Mouse (Mus musculus): ENCODE measurements around the gene Eef1akmt2. TPM values are rescaled to one million over a fixed set of nuclear protein-coding genes. Genes with fewer than 3 reads are reported as not detected.
A peak's percentile ranks its signal among the peaks of the same experiment; 100 is the strongest.

The Eef1akmt2 gene
- polyA plus RNA-seq, 1 experiment from 2014 or later = 97.0 TPM

- no peak overlapping the region for H3K27ac ChIP-seq (ENCODE audit: low read length)
- no peaks in the 10 kb centered on the region for H3K4me1 ChIP-seq (replicated peaks; ENCODE audit: control insufficient read depth, insufficient read depth, low read length)
- H3K36me3 ChIP-seq (ENCODE audit: control insufficient read depth, insufficient read depth) = peaks cover 10% of the 10 kb centered on the region; the same call in 1 of the 2 replicates
- no peaks in the 10 kb centered on the region for H3K27me3 ChIP-seq (replicated peaks; ENCODE audit: control insufficient read depth, insufficient read depth, low read length)
- WGBS = 96% methylated on average over 3 of the region's 3 CpGs
- no peaks in the 10 kb centered on the region for H3K9me3 ChIP-seq (ENCODE audit: control insufficient read depth, low read length)
- H3K4me2 ChIP-seq (ENCODE audit: low read length) = no peak overlapping the region
- H3K4me3 ChIP-seq (replicated peaks; ENCODE audit: low read length) = no peak overlapping the region
- H3K9ac ChIP-seq (replicated peaks; ENCODE audit: low read depth, low read length) = no peak overlapping the region
- ATAC-seq = no peak
Observed at GRCm38 (mm10) chr7:132843152-132843551, 9.3 kb downstream of the Eef1akmt2 start.

- 95% methylated on average over 1 of the region's 1 CpGs for WGBS
- ATAC-seq = no peak
- H3K4me3 ChIP-seq (replicated peaks; ENCODE audit: low read length) = no peak overlapping the region
Observed at GRCm38 (mm10) chr7:132842455-132842854, 10.0 kb downstream of the Eef1akmt2 start.

GRCm38 (mm10) chr7:132841287-132841686, 11.2 kb downstream of the Eef1akmt2 start:
- no peak for ATAC-seq
- H3K4me2 ChIP-seq (ENCODE audit: low read length) = no peak overlapping the region
- 92% methylated on average over 5 of the region's 5 CpGs for WGBS
- no peak overlapping the region for H3K9ac ChIP-seq (replicated peaks; ENCODE audit: low read depth, low read length)
- no peaks in the 10 kb centered on the region for H3K9me3 ChIP-seq (ENCODE audit: control insufficient read depth, low read length)
- no peak overlapping the region for H3K4me3 ChIP-seq (replicated peaks; ENCODE audit: low read length)
- H3K4me1 ChIP-seq (replicated peaks; ENCODE audit: control insufficient read depth, insufficient read depth, low read length) = no peaks in the 10 kb centered on the region
- H3K36me3 ChIP-seq (ENCODE audit: control insufficient read depth, insufficient read depth) = peaks cover 7% of the 10 kb centered on the region; the same call in 1 of the 2 replicates
- H3K27ac ChIP-seq (ENCODE audit: low read length) = no peak overlapping the region
- H3K27me3 ChIP-seq (replicated peaks; ENCODE audit: control insufficient read depth, insufficient read depth, low read length) = no peaks in the 10 kb centered on the region

More at GRCm38 (mm10) chr7:132842455-132842854, 10.0 kb downstream of the Eef1akmt2 start:
- H3K27ac ChIP-seq (ENCODE audit: low read length) = no peak overlapping the region
- H3K9me3 ChIP-seq (ENCODE audit: control insufficient read depth, low read length) = no peaks in the 10 kb centered on the region
- no peak overlapping the region for H3K4me2 ChIP-seq (ENCODE audit: low read length)
- H3K9ac ChIP-seq (replicated peaks; ENCODE audit: low read depth, low read length) = no peak overlapping the region
- H3K27me3 ChIP-seq (replicated peaks; ENCODE audit: control insufficient read depth, insufficient read depth, low read length) = no peaks in the 10 kb centered on the region
- peaks cover 10% of the 10 kb centered on the region; the same call in 1 of the 2 replicates for H3K36me3 ChIP-seq (ENCODE audit: control insufficient read depth, insufficient read depth)
- no peaks in the 10 kb centered on the region for H3K4me1 ChIP-seq (replicated peaks; ENCODE audit: control insufficient read depth, insufficient read depth, low read length)

- WGBS = 33% methylated on average over 4 of the region's 4 CpGs
- no peak overlapping the region for H3K27ac ChIP-seq (ENCODE audit: low read length)
- ATAC-seq = no peak
- no peak overlapping the region for H3K9ac ChIP-seq (replicated peaks; ENCODE audit: low read depth, low read length)
- no peaks in the 10 kb centered on the region for H3K27me3 ChIP-seq (replicated peaks; ENCODE audit: control insufficient read depth, insufficient read depth, low read length)
- H3K4me1 ChIP-seq (replicated peaks; ENCODE audit: control insufficient read depth, insufficient read depth, low read length) = no peaks in the 10 kb centered on the region
- no peak overlapping the region for H3K4me2 ChIP-seq (ENCODE audit: low read length)
- H3K9me3 ChIP-seq (ENCODE audit: control insufficient read depth, low read length) = no peaks in the 10 kb centered on the region
- H3K36me3 ChIP-seq (ENCODE audit: control insufficient read depth, insufficient read depth) = peaks cover 9% of the 10 kb centered on the region
- H3K4me3 ChIP-seq (replicated peaks; ENCODE audit: low read length) = no peak overlapping the region
Observed at GRCm38 (mm10) chr7:132830955-132831354, 21.5 kb downstream of the Eef1akmt2 start.

GRCm38 (mm10) chr7:132824346-132825022, 28.0 kb downstream of the Eef1akmt2 start:
- Histone ChIP-seq H3K27me3 (replicated peaks; ENCODE audit: control insufficient read depth, insufficient read depth, low read length) (no peaks in the 10 kb centered on the region), H3K9me3 (ENCODE audit: control insufficient read depth, low read length) (no peaks in the 10 kb centered on the region)
- WGBS = 12% methylated on average over 1 of the region's 1 CpGs

GRCm38 (mm10) chr7:132823832-132824231, 28.6 kb downstream of the Eef1akmt2 start:
- H3K27me3 ChIP-seq (replicated peaks; ENCODE audit: control insufficient read depth, insufficient read depth, low read length) = no peaks in the 10 kb centered on the region
- H3K9me3 ChIP-seq (ENCODE audit: control insufficient read depth, low read length) = no peaks in the 10 kb centered on the region
- no peak overlapping the region for H3K9ac ChIP-seq (replicated peaks; ENCODE audit: low read depth, low read length)
- no peak for ATAC-seq
- H3K36me3 ChIP-seq (ENCODE audit: control insufficient read depth, insufficient read depth) = peaks cover 7% of the 10 kb centered on the region
- peaks cover 6% of the 10 kb centered on the region; the same call in 1 of the 2 replicates for H3K4me1 ChIP-seq (replicated peaks; ENCODE audit: control insufficient read depth, insufficient read depth, low read length)
- no peak overlapping the region for H3K4me3 ChIP-seq (replicated peaks; ENCODE audit: low read length)
- no peak overlapping the region for H3K4me2 ChIP-seq (ENCODE audit: low read length)
- no peak overlapping the region for H3K27ac ChIP-seq (ENCODE audit: low read length)

More at GRCm38 (mm10) chr7:132824346-132825022, 28.0 kb downstream of the Eef1akmt2 start:
- peaks cover 7% of the 10 kb centered on the region for H3K36me3 ChIP-seq (ENCODE audit: control insufficient read depth, insufficient read depth)
- no peak overlapping the region for H3K4me3 ChIP-seq (replicated peaks; ENCODE audit: low read length)
- H3K27ac ChIP-seq (ENCODE audit: low read length) = no peak overlapping the region
- ATAC-seq = no peak
- H3K4me1 ChIP-seq (replicated peaks; ENCODE audit: control insufficient read depth, insufficient read depth, low read length) = peaks cover 6% of the 10 kb centered on the region; the same call in 1 of the 2 replicates
- no peak overlapping the region for H3K4me2 ChIP-seq (ENCODE audit: low read length)
- no peak overlapping the region for H3K9ac ChIP-seq (replicated peaks; ENCODE audit: low read depth, low read length)

- no peak overlapping the region for H3K4me2 ChIP-seq (ENCODE audit: low read length)
- H3K4me1 ChIP-seq (replicated peaks; ENCODE audit: control insufficient read depth, insufficient read depth, low read length) = peaks cover 6% of the 10 kb centered on the region; the same call in 1 of the 2 replicates
- H3K27ac ChIP-seq (ENCODE audit: low read length) = peak overlapping the region; percentile 12; the same call in 1 of the 2 replicates
- ATAC-seq = peak; percentile 64; the same call in 1 of the 2 replicates
- H3K9me3 ChIP-seq (ENCODE audit: control insufficient read depth, low read length) = no peaks in the 10 kb centered on the region
- H3K4me3 ChIP-seq (replicated peaks; ENCODE audit: low read length) = no peak overlapping the region
- peaks cover 4% of the 10 kb centered on the region; the same call in 1 of the 2 replicates for H3K36me3 ChIP-seq (ENCODE audit: control insufficient read depth, insufficient read depth)
- H3K27me3 ChIP-seq (replicated peaks; ENCODE audit: control insufficient read depth, insufficient read depth, low read length) = no peaks in the 10 kb centered on the region
- H3K9ac ChIP-seq (replicated peaks; ENCODE audit: low read depth, low read length) = no peak overlapping the region
- 23% methylated on average over 3 of the region's 3 CpGs for WGBS
Observed at GRCm38 (mm10) chr7:132820692-132821091, 31.8 kb downstream of the Eef1akmt2 start.

GRCm38 (mm10) chr7:132817056-132817455, 35.4 kb downstream of the Eef1akmt2 start:
- H3K27ac ChIP-seq (ENCODE audit: low read length) = peak overlapping the region; percentile 41
- H3K9me3 ChIP-seq (ENCODE audit: control insufficient read depth, low read length) = no peaks in the 10 kb centered on the region
- no peak overlapping the region for H3K9ac ChIP-seq (replicated peaks; ENCODE audit: low read depth, low read length)
- WGBS = 27% methylated on average over 6 of the region's 6 CpGs
- no peaks in the 10 kb centered on the region for H3K27me3 ChIP-seq (replicated peaks; ENCODE audit: control insufficient read depth, insufficient read depth, low read length)
- no peak overlapping the region for H3K4me3 ChIP-seq (replicated peaks; ENCODE audit: low read length)
- H3K4me1 ChIP-seq (replicated peaks; ENCODE audit: control insufficient read depth, insufficient read depth, low read length) = peaks cover 15% of the 10 kb centered on the region
- no peak overlapping the region for H3K4me2 ChIP-seq (ENCODE audit: low read length)
- H3K36me3 ChIP-seq (ENCODE audit: control insufficient read depth, insufficient read depth) = no peaks in the 10 kb centered on the region
- ATAC-seq = no peak; the same call in 1 of the 2 replicates

- Histone ChIP-seq H3K9me3 (ENCODE audit: control insufficient read depth, low read length) (no peaks in the 10 kb centered on the region), H3K9ac (replicated peaks; ENCODE audit: low read depth, low read length) (no peak overlapping the region), H3K4me2 (ENCODE audit: low read length) (no peak overlapping the region), H3K4me3 (replicated peaks; ENCODE audit: low read length) (no peak overlapping the region), H3K27ac (ENCODE audit: low read length) (no peak overlapping the region), H3K27me3 (replicated peaks; ENCODE audit: control insufficient read depth, insufficient read depth, low read length) (no peaks in the 10 kb centered on the region), H3K36me3 (ENCODE audit: control insufficient read depth, insufficient read depth) (no peaks in the 10 kb centered on the region), H3K4me1 (replicated peaks; ENCODE audit: control insufficient read depth, insufficient read depth, low read length) (peaks cover 20% of the 10 kb centered on the region)
- 32% methylated on average over 2 of the region's 2 CpGs for WGBS
- no peak for ATAC-seq
Observed at GRCm38 (mm10) chr7:132816528-132816927, 35.9 kb downstream of the Eef1akmt2 start.

Data from forebrain, embryonic 16.5 days (tissue).